Mouse (Mus musculus): ENCODE measurements around the gene Kdm2b. TPM values are rescaled to one million over a fixed set of nuclear protein-coding genes. Genes with fewer than 3 reads are reported as not detected.
A peak's percentile ranks its signal among the peaks of the same experiment; 100 is the strongest.

The Kdm2b gene
- polyA plus RNA-seq, 1 experiment from 2014 or later, result 99.5 TPM

DNA sequence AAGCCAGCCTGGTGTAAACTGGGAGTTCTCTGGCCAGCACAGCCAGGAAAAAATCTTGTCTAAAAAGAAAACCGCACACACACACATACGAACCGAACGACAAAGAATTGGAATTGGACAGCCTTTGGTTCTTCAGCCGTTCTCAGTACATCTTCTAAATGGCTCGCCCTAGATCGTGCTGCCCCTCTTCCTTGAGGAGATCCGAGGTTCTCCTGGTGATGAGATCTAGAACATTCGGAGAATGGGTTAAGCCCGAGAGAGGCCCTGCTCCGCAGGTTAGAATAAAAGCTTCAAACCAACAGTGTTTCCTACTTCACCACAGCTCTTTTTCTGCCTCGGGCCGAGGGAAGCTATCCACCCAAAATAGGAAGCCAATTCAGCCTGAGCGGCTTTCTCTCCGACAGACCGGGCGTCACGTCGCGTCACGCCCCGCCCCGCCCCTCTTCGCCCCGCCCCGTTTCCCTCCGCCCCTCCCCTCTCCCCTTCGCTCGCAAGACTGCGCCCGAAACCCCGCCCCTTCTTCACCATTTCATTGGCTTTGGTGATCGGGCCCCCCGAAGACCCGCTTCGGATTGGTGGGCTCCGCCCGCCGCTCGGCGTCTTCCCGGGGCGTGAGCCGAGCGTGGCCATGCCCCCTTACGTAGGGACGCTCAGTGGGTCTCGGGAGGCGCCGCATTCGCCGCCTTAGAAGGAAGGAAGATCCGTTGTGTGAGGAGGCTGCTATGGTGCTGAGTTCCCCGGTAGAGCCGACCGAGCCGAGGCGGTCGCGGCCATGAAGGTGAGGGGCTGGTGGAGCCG lies 139.9 kb downstream of the Kdm2b start, which contains the start of gene Rnf34:
Rnf34 (plus strand) TSS at position 528 of the 798 bp plus-strand sequence.
- H3K4me1 ChIP-seq (replicated peaks), result peaks cover 24% of the 10 kb centered on the region
- no peaks in the 10 kb centered on the region for H3K36me3 ChIP-seq
- H3K4me3 ChIP-seq, result peak within 1 kb of the TSS; percentile 59
- H3K27me3 ChIP-seq, result no peaks in the 10 kb centered on the region
- peak within 1 kb of the TSS; percentile 80 for H3K9ac ChIP-seq
- H3K4me2 ChIP-seq, result peak within 1 kb of the TSS; percentile 83
- H3K27ac ChIP-seq (replicated peaks), result peak within 1 kb of the TSS; percentile 92
- ATAC-seq (ENCODE audit: low FRiP score, low read depth), result peak; percentile 99
- under 1% methylated on average over 57 of the region's 61 CpGs for WGBS
- no peaks in the 10 kb centered on the region for H3K9me3 ChIP-seq

DNA sequence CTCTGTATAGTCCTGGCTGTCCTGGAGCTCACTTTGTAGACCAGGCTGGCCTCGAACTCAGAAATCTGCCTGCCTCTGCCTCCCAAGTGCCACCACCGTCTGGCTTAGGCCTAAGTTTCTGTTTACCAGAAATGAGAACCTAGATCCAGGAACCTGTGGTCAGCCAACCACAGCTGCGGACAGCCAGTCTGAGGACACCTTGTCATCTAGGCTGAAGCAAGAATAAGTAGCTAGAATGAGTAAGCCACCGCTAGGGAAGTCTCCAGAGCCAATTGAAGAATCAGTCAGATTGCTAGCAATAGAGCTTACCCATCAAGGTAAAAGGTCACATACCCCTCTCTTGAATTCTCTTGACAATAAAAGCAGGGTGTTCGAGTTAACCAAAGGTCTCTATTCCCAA lies 145.8 kb downstream of the Kdm2b start:
- Histone ChIP-seq H3K9me3 (no peaks in the 10 kb centered on the region), H3K36me3 (no peaks in the 10 kb centered on the region), H3K9ac (no peak overlapping the region), H3K4me1 (replicated peaks) (peaks cover 3% of the 10 kb centered on the region), H3K4me2 (no peak overlapping the region), H3K27ac (replicated peaks) (no peak overlapping the region), H3K27me3 (no peaks in the 10 kb centered on the region), H3K4me3 (no peak overlapping the region)
- no peak for ATAC-seq (ENCODE audit: low FRiP score, low read depth)
- WGBS, result 88% methylated on average over 5 of the region's 5 CpGs

GRCm38 (mm10) chr5:122841126-122841525 lies 148.5 kb downstream of the Kdm2b start:
- Histone ChIP-seq H3K36me3 (no peaks in the 10 kb centered on the region), H3K4me1 (replicated peaks) (no peaks in the 10 kb centered on the region), H3K27me3 (no peaks in the 10 kb centered on the region), H3K4me2 (no peak overlapping the region), H3K4me3 (no peak overlapping the region), H3K27ac (replicated peaks) (no peak overlapping the region), H3K9ac (no peak overlapping the region), H3K9me3 (no peaks in the 10 kb centered on the region)
- 91% methylated on average over 2 of the region's 2 CpGs for WGBS
- no peak for ATAC-seq (ENCODE audit: low FRiP score, low read depth)

DNA sequence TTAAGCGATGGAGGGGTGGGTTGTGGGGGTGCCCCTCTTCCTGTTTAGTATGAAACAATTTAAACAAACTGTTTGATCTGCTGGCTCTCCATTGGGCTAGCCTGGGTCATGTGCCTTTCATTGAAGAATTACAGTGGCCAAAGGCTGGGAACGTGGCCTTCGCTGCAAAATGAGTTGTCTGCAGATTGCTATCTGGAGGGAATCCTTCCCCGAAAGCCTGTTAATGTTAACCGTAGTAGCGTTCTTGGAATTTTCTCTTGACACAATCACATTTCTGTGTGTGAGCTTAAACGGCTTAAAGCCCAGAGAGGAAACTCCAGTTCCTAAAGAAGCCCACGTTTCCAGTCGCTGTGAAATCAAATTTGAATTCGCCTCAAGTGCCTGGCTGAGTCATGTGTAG lies 156.6 kb downstream of the Kdm2b start:
- Histone ChIP-seq H3K4me1 (replicated peaks) (no peaks in the 10 kb centered on the region), H3K27me3 (no peaks in the 10 kb centered on the region), H3K4me3 (no peak overlapping the region), H3K9me3 (no peaks in the 10 kb centered on the region), H3K36me3 (no peaks in the 10 kb centered on the region), H3K4me2 (no peak overlapping the region), H3K27ac (replicated peaks) (no peak overlapping the region), H3K9ac (no peak overlapping the region)
- WGBS, result 85% methylated on average over 10 of the region's 10 CpGs
- ATAC-seq (ENCODE audit: low FRiP score, low read depth), result no peak

DNA sequence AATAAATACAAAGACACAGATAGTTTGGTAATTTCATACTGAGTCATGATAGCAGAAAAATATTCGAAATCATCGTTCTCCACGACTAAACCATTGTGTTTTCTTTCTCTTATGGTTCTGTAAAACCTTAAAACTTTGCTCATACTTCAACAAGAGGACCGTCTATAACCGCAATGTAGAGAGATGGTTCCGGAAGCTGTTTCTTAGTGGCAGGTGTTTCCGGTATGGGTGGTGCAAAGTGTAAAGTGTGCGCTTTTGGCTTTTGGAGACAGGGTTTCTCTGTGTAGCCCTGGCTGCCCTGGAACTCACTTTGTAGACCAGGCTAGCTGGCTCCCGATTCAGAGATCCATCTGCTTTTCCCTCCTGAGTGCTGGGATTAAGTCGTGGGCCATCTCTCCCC lies 157.1 kb downstream of the Kdm2b start:
- Histone ChIP-seq H3K4me1 (replicated peaks) (no peaks in the 10 kb centered on the region), H3K9me3 (no peaks in the 10 kb centered on the region), H3K36me3 (no peaks in the 10 kb centered on the region), H3K27ac (replicated peaks) (no peak overlapping the region), H3K4me2 (no peak overlapping the region), H3K27me3 (no peaks in the 10 kb centered on the region), H3K4me3 (no peak overlapping the region), H3K9ac (no peak overlapping the region)
- no peak for ATAC-seq (ENCODE audit: low FRiP score, low read depth)
- 90% methylated on average over 10 of the region's 10 CpGs for WGBS

GRCm38 (mm10) chr5:122825099-122825498 lies 164.5 kb downstream of the Kdm2b start:
- 80% methylated on average over 8 of the region's 8 CpGs for WGBS
- no peak overlapping the region for H3K27ac ChIP-seq (replicated peaks)

GRCm38 (mm10) chr5:122824450-122824849 lies 165.2 kb downstream of the Kdm2b start:
- Histone ChIP-seq H3K4me3 (no peak overlapping the region), H3K27me3 (no peaks in the 10 kb centered on the region), H3K36me3 (peaks cover under 1% of the 10 kb centered on the region; the same call in 1 of the 2 replicates), H3K4me1 (replicated peaks) (peaks cover 10% of the 10 kb centered on the region), H3K9me3 (no peaks in the 10 kb centered on the region), H3K27ac (replicated peaks) (no peak overlapping the region), H3K9ac (no peak overlapping the region), H3K4me2 (no peak overlapping the region)
- no peak for ATAC-seq (ENCODE audit: low FRiP score, low read depth)
- 74% methylated on average over 6 of the region's 6 CpGs for WGBS

More at GRCm38 (mm10) chr5:122825099-122825498, 164.5 kb downstream of the Kdm2b start:
- H3K9ac ChIP-seq, result no peak overlapping the region
- H3K27me3 ChIP-seq, result no peaks in the 10 kb centered on the region
- H3K36me3 ChIP-seq, result no peaks in the 10 kb centered on the region
- no peak overlapping the region for H3K4me2 ChIP-seq
- ATAC-seq (ENCODE audit: low FRiP score, low read depth), result no peak
- peaks cover 3% of the 10 kb centered on the region for H3K4me1 ChIP-seq (replicated peaks)
- no peak overlapping the region for H3K4me3 ChIP-seq
- no peaks in the 10 kb centered on the region for H3K9me3 ChIP-seq

DNA sequence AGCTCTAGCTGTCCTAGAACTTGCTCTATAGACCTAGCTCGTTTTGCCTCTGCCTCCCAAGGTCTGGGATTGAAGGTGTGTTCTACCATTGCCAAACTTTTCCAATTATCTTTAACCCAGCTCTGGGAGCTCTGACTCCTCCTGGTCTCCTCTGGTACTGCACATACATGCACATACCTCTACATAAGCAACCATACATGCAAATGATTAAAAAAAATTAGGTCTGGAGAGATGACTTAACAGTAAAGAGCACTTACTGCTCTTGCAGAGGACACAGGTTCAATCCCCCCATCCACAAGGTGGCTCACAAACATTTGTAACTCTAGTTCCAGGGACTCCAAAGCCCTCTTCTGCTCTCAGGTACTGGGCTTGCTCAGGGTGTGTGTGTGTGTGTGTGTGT lies 165.6 kb downstream of the Kdm2b start:
- Histone ChIP-seq H3K9ac (no peak overlapping the region), H3K27me3 (no peaks in the 10 kb centered on the region), H3K9me3 (no peaks in the 10 kb centered on the region), H3K4me2 (no peak overlapping the region), H3K4me3 (no peak overlapping the region), H3K4me1 (replicated peaks) (peaks cover 13% of the 10 kb centered on the region), H3K36me3 (peaks cover 3% of the 10 kb centered on the region; the same call in 1 of the 2 replicates), H3K27ac (replicated peaks) (no peak overlapping the region)
- ATAC-seq (ENCODE audit: low FRiP score, low read depth), result no peak
- WGBS, result 76% methylated on average over 1 of the region's 1 CpGs

DNA sequence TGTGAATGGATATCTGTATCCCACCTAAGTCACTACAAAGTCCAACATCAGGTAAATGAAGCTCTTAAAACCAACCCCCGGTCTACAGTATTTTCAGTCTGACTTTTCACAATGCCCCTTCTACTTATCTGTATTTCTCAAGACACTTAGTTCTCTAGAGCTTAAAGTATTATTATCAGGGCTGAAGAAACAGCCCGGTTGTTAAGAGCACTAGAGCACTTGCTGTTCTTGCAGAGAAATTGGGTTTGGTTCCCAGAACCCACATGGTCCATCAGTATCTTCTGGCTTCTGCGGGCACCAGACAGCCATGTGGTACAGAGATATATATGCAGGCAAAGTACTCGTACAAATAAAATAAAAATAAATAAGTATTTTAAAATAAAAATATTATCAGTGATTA lies 167.2 kb downstream of the Kdm2b start:
- no peak for ATAC-seq (ENCODE audit: low FRiP score, low read depth)
- H3K4me1 ChIP-seq (replicated peaks), result peaks cover 19% of the 10 kb centered on the region
- no peak overlapping the region for H3K4me3 ChIP-seq
- no peak overlapping the region for H3K27ac ChIP-seq (replicated peaks)
- no peaks in the 10 kb centered on the region for H3K27me3 ChIP-seq
- H3K36me3 ChIP-seq, result peaks cover 18% of the 10 kb centered on the region
- H3K9ac ChIP-seq, result no peak overlapping the region
- WGBS, result 91% methylated on average over 4 of the region's 4 CpGs
- no peak overlapping the region for H3K4me2 ChIP-seq
- no peaks in the 10 kb centered on the region for H3K9me3 ChIP-seq

DNA sequence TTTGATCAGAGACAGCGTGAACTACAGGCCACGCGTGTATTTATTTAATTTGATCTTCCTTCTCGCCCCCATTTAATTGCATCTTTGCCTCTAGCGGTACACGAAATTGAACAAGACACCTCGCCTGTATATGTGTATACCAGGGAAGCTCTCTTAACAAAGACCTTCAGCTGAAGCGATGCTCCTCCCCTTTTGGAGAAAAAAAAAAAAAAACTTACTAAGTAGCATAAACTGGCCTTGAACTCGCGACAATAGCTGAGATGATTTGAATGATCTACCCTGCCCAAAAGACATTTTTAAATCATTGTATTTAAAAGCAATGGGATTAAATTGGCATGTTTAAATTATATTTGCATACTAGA lies 168.1 kb downstream of the Kdm2b start:
- Histone ChIP-seq H3K27ac (replicated peaks) (peak overlapping the region; percentile 98), H3K4me3 (peak overlapping the region; percentile 98), H3K27me3 (no peaks in the 10 kb centered on the region), H3K36me3 (peaks cover 26% of the 10 kb centered on the region), H3K9ac (peak overlapping the region; percentile 43), H3K9me3 (no peaks in the 10 kb centered on the region), H3K4me1 (replicated peaks) (peaks cover 19% of the 10 kb centered on the region), H3K4me2 (peak overlapping the region; percentile 67)
- WGBS, result under 1% methylated on average over 10 of the region's 10 CpGs
- ATAC-seq (ENCODE audit: low FRiP score, low read depth), result peak; percentile 73

- no peaks in the 10 kb centered on the region for H3K9me3 ChIP-seq
- peaks cover 28% of the 10 kb centered on the region for H3K36me3 ChIP-seq
- peak; percentile 99 for ATAC-seq (ENCODE audit: low FRiP score, low read depth)
- H3K4me3 ChIP-seq, result peak within 1 kb of the TSS; percentile 98
- H3K27me3 ChIP-seq, result no peaks in the 10 kb centered on the region
- peak within 1 kb of the TSS; percentile 97 for H3K9ac ChIP-seq
- H3K4me2 ChIP-seq, result peak within 1 kb of the TSS; percentile 67
- H3K27ac ChIP-seq (replicated peaks), result peak within 1 kb of the TSS; percentile 98
- WGBS, result 0% methylated on average over 55 of the region's 55 CpGs
- H3K4me1 ChIP-seq (replicated peaks), result peaks cover 19% of the 10 kb centered on the region
Measured at GRCm38 (mm10) chr5:122820777-122821523, 168.7 kb downstream of the Kdm2b start, which contains the start of gene Anapc5. Anapc5 (minus strand) TSS chr5:122821339.
